26 mouse cellular contexts compared by ENCODE assay signal in the genomic region with DNA sequence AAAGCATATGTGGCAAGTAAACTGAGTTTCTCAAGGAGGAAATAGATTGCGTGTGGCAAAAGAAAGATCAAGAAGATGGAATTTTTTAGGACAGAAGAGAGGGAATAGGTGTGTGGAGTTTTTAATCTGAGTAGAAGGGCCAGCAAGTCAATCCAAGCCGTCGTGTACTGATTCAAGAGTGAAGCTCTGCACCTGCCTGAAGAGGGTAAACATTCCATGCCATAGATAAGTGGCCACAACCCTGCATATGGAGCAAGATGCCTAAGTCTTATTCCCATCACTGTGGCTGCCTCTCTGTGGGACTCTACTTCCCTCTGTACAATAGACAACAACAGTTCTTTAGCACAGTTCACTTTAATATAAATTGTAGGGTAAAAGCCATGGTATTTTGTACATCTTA.
"Had no signal": no experiment of that assay in that cellular context is flagged by ENCODE, and none has a peak within 500 bp of the region (broad histone marks: within the 10 kb centered on the region; RNA-seq: fewer than 3 reads in every experiment).

No protein-coding gene starts in this region.

- H3K36me3 ChIP-seq: forebrain, embryonic 15.5 days; heart, embryonic 10.5 days; heart, embryonic 12.5 days; hindbrain, embryonic 10.5 days; hindbrain, embryonic 12.5 days; intestine, embryonic 15.5 days; limb, embryonic 10.5 days; limb, embryonic 12.5 days had no signal

- H3K9ac ChIP-seq: forebrain, embryonic 15.5 days; forebrain, postnatal 0 days; heart, embryonic 12.5 days; hindbrain, embryonic 12.5 days; hindbrain, embryonic 14.5 days; intestine, embryonic 15.5 days; limb, embryonic 12.5 days had no signal

- H3K4me1 ChIP-seq: forebrain, embryonic 15.5 days; heart, embryonic 12.5 days; hindbrain, embryonic 12.5 days; intestine, embryonic 15.5 days; limb, embryonic 10.5 days had no signal

- H3K4me3 ChIP-seq: forebrain, embryonic 15.5 days; gastrocnemius, adult 2 months; heart, embryonic 10.5 days; heart, embryonic 12.5 days; hindbrain, embryonic 10.5 days; hindbrain, embryonic 12.5 days; intestine, embryonic 15.5 days; layer of hippocampus, adult 2 months; left cerebral cortex, adult 2 months; limb, embryonic 10.5 days; limb, embryonic 12.5 days had no signal

- ATAC-seq: forebrain, embryonic 15.5 days; forebrain, postnatal 0 days; hindbrain, embryonic 16.5 days; inflammation-experienced regulatory T-cells, adult 6 months; intestine, postnatal 0 days had no signal

- H3K27me3 ChIP-seq: forebrain, embryonic 15.5 days; heart, embryonic 12.5 days; hindbrain, embryonic 12.5 days; intestine, embryonic 15.5 days; limb, embryonic 12.5 days had no signal

- DNase-seq: forebrain, postnatal 0 days; gastrocnemius, adult 2 months; gastrocnemius, postnatal 10 days; gastrocnemius, postnatal 25 days; heart, adult 18-20 months; heart, postnatal 10 days; heart, postnatal 4 days; kidney, adult 18-20 months; kidney, adult 8-10 months; kidney, postnatal 10 days; kidney, postnatal 25 days; kidney, postnatal 4 days had no signal

- H3K4me2 ChIP-seq: forebrain, embryonic 15.5 days; heart, embryonic 12.5 days; hindbrain, embryonic 12.5 days; hindbrain, embryonic 14.5 days; intestine, embryonic 15.5 days; limb, embryonic 12.5 days had no signal

- H3K9me3 ChIP-seq: forebrain, embryonic 15.5 days; heart, embryonic 10.5 days; heart, embryonic 12.5 days; hindbrain, embryonic 10.5 days; hindbrain, embryonic 12.5 days; intestine, embryonic 15.5 days; limb, embryonic 10.5 days had no signal

- H3K27ac ChIP-seq: forebrain, embryonic 15.5 days; gastrocnemius, adult 2 months; heart, embryonic 10.5 days; hindbrain, embryonic 10.5 days; hindbrain, embryonic 12.5 days; hindbrain, embryonic 14.5 days; intestine, embryonic 15.5 days; layer of hippocampus, adult 2 months; left cerebral cortex, adult 2 months; limb, embryonic 10.5 days; limb, embryonic 12.5 days had no signal
